Mouse (Mus musculus) stomach, postnatal 0 days (tissue): ENCODE results near the gene Necab3. TPM values are rescaled to one million over a fixed set of nuclear protein-coding genes. Genes with fewer than 3 reads are reported as not detected.

ENCODE experiments used
- ATAC-seq: fragments of 200-750 bp; cut with Nextera tagmentation; 2 replicates; pipeline ENCODE4 v1.8.0; 2017; ENCODE audit not compliant: low FRiP score, low TSS enrichment
- DNase-seq: peaks from one replicate; pipeline ENCODE4 v3.0.0-alpha.2; 2016; ENCODE audit warnings: low spot score
- H3K27ac ChIP-seq: fragments of 300-500 bp; sonication (generic); replicated peaks from 2 replicates; pipeline ENCODE4 v1.5.1; 2014; ENCODE audit warnings: mild to moderate bottlenecking, control low read depth
- H3K27me3 ChIP-seq: fragments of 300-500 bp; sonication (generic); 2 replicates; pipeline ENCODE4 v1.6.1; 2014; ENCODE audit warnings: low read length; ENCODE audit not compliant: control insufficient read depth, insufficient read depth
- H3K36me3 ChIP-seq: fragments of 300-500 bp; sonication (generic); 2 replicates; pipeline ENCODE4 v1.6.1; 2014; ENCODE audit warnings: low read length, mixed read lengths; ENCODE audit not compliant: control insufficient read depth, insufficient read depth
- H3K4me1 ChIP-seq: fragments of 300-500 bp; sonication (generic); replicated peaks from 2 replicates; pipeline ENCODE4 v1.6.1; 2014; ENCODE audit warnings: antibody characterized with exemption; ENCODE audit not compliant: control insufficient read depth, insufficient read depth
- H3K4me2 ChIP-seq: fragments of 300-500 bp; sonication (generic); replicated peaks from 2 replicates; pipeline ENCODE4 v1.6.1; 2014; ENCODE audit warnings: low read depth, mild to moderate bottlenecking, control low read depth, moderate library complexity
- H3K4me3 ChIP-seq: fragments of 300-500 bp; sonication (generic); 2 replicates; pipeline ENCODE4 v1.5.1; 2014; ENCODE audit warnings: low read depth, low read length, control low read depth
- H3K9ac ChIP-seq: fragments of 300-500 bp; sonication (generic); 2 replicates; pipeline ENCODE4 v1.6.1; 2014; ENCODE audit warnings: mild to moderate bottlenecking, low read length, control low read depth, mixed read lengths
- H3K9me3 ChIP-seq: fragments of 300-500 bp; sonication (generic); 2 replicates; pipeline ENCODE4 v1.6.1; 2016; ENCODE audit warnings: low read length; ENCODE audit not compliant: control insufficient read depth
- CTCF ChIP-seq: IDR thresholded peaks from 2 replicates; pipeline ENCODE4 v1.5.1; 2016; ENCODE audit warnings: antibody characterized with exemption, low read depth, mild to moderate bottlenecking, moderate library complexity
- EP300 ChIP-seq: optimal IDR thresholded peaks from 2 replicates; pipeline ENCODE3; 2016; ENCODE audit warnings: antibody characterized with exemption
- WGBS: fragments of 180-500 bp; shearing (Covaris S2); extraction: QIAGEN DNeasy Blood & Tissue Kit; methylation state at CpG from one replicate; pipeline ENCODE4 v1.1.7; 2014; 5-methylcytosine and 5-hydroxymethylcytosine counted together
- polyA plus RNA-seq: library from polyadenylated mRNA; unstranded; fragments of >200 nt; fragmentation: Nextera tagmentation; extraction: Ambion mirVana; gene quantifications from 2 replicates; pipeline ENCODE4 v1.2.1, GENCODE M21; 2015

Necab3 gene
- polyA plus RNA-seq, 1 experiment from 2014 or later = 0.70 TPM

- TF ChIP-seq CTCF (no peak), EP300 (no peak)
- no peak overlapping the region for H3K27ac ChIP-seq
- no peak overlapping the region for H3K9ac ChIP-seq
- H3K4me3 ChIP-seq = no peak overlapping the region
- H3K9me3 ChIP-seq = no peaks in the 10 kb centered on the region
- ATAC-seq = no peak
- DNase-seq = no peak
- 74% methylated on average over 9 of the region's 9 CpGs for WGBS
- no peaks in the 10 kb centered on the region for H3K27me3 ChIP-seq
- no peaks in the 10 kb centered on the region for H3K36me3 ChIP-seq
- no peaks in the 10 kb centered on the region for H3K4me1 ChIP-seq
- H3K4me2 ChIP-seq = no peak overlapping the region
Observed at GRCm38 (mm10) chr2:154543567-154544347, 14.9 kb downstream of the Necab3 start.

- Histone ChIP-seq H3K36me3 (no peaks in the 10 kb centered on the region), H3K9me3 (no peaks in the 10 kb centered on the region), H3K4me3 (no peak overlapping the region), H3K4me1 (no peaks in the 10 kb centered on the region), H3K4me2 (no peak overlapping the region), H3K9ac (no peak overlapping the region), H3K27ac (no peak overlapping the region), H3K27me3 (no peaks in the 10 kb centered on the region)
- ATAC-seq = no peak
- TF ChIP-seq EP300 = no peak
- peak; percentile 36 for TF ChIP-seq CTCF
- 82% methylated on average over 2 of the region's 2 CpGs for WGBS
- DNase-seq = no peak
Observed at GRCm38 (mm10) chr2:154541630-154542029, 17.1 kb downstream of the Necab3 start.

- ATAC-seq (no peak), DNase-seq (peak; percentile 51)
- Histone ChIP-seq H3K9ac (no peak overlapping the region), H3K4me1 (no peaks in the 10 kb centered on the region), H3K27me3 (no peaks in the 10 kb centered on the region), H3K4me2 (no peak overlapping the region), H3K27ac (no peak overlapping the region), H3K4me3 (no peak overlapping the region), H3K9me3 (no peaks in the 10 kb centered on the region), H3K36me3 (peaks cover 4% of the 10 kb centered on the region)
- whole genome bisulfite sequencing = 70% methylated on average over 3 of the region's 3 CpGs
- TF ChIP-seq CTCF (peak; percentile 84), EP300 (no peak)
Observed at GRCm38 (mm10) chr2:154539720-154540119, 19.0 kb downstream of the Necab3 start.

GRCm38 (mm10) chr2:154538710-154539109 is 20.0 kb downstream of the Necab3 start:
- Histone ChIP-seq H3K4me2 (no peak overlapping the region), H3K36me3 (peaks cover 5% of the 10 kb centered on the region), H3K4me1 (no peaks in the 10 kb centered on the region), H3K4me3 (no peak overlapping the region), H3K27ac (no peak overlapping the region), H3K9ac (no peak overlapping the region), H3K27me3 (no peaks in the 10 kb centered on the region), H3K9me3 (no peaks in the 10 kb centered on the region)
- TF ChIP-seq EP300 = no peak
- TF ChIP-seq CTCF = no peak
- 32% methylated on average over 3 of the region's 3 CpGs for WGBS
- DNase-seq (no peak), ATAC-seq (no peak)

- no peak overlapping the region for H3K4me3 ChIP-seq
- ATAC-seq = no peak
- 37% methylated on average over 2 of the region's 2 CpGs for WGBS
- peaks cover 5% of the 10 kb centered on the region for H3K36me3 ChIP-seq
- H3K27ac ChIP-seq = no peak overlapping the region
- TF ChIP-seq CTCF (no peak), EP300 (no peak)
- H3K4me2 ChIP-seq = no peak overlapping the region
- H3K27me3 ChIP-seq = no peaks in the 10 kb centered on the region
- no peaks in the 10 kb centered on the region for H3K9me3 ChIP-seq
- DNase-seq = no peak
- no peak overlapping the region for H3K9ac ChIP-seq
- H3K4me1 ChIP-seq = no peaks in the 10 kb centered on the region
Observed at GRCm38 (mm10) chr2:154538310-154538709, 20.4 kb downstream of the Necab3 start.

- no peak for DNase-seq
- Histone ChIP-seq H3K4me1 (no peaks in the 10 kb centered on the region), H3K9ac (no peak overlapping the region), H3K27ac (no peak overlapping the region), H3K36me3 (peaks cover 8% of the 10 kb centered on the region), H3K27me3 (no peaks in the 10 kb centered on the region), H3K9me3 (no peaks in the 10 kb centered on the region), H3K4me3 (no peak overlapping the region), H3K4me2 (no peak overlapping the region)
- TF ChIP-seq CTCF (no peak), EP300 (no peak)
- no peak for ATAC-seq
- WGBS = 92% methylated on average over 12 of the region's 12 CpGs
Observed at GRCm38 (mm10) chr2:154534704-154535270, 23.9 kb downstream of the Necab3 start.
